In the genomic region with DNA sequence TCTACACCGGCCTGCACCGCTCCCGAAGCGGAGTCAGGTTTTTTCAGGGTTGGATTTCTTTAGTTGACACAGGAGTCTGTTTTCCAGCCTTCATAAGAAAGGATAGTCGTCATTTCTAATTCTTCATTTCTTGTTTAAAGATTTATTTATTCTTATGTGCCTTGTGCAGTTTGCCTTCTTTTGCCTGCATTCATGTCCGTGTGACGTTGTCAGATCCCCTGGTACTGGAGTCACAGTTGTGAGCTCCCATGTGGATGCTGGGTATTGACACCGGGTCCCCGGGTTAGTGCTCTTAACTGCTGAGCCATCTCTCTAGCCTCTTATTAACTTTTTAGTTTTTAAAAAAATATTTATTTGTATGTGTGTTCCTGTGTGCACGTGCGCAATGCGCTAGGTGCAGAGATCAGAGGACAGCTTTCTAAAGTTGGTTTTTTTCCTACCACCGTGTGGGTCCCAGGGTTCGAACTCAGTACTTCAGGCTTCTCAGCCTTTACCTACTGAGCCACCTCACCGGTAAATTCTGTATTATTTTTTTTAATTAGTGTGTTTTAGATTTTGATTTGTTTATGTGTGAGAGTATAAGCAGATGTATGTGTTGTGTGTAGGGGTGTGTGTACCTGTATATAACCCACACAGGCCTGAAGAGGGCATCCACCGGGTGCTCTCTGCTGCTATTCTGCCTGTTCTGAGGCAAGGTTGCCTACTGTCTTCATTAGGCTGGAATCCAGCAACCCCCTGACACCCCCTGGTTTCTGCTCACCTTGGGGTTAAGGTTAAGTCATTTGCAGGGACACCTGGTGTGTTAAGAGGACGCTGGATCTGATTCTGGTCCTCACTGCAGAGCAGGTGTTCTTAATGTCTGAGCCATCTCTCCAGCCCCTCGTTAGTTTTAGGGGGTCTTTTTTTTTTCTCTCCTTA, we compare ENCODE assay signal across 8 mouse cellular contexts. TPM values are rescaled to one million over a fixed set of nuclear protein-coding genes. Genes with fewer than 3 reads are reported as not detected.
A peak's percentile ranks its signal among the peaks of the same experiment; 100 is the strongest.
DNase-seq lines count a peak whose midpoint lies in the region; ATAC-seq and TF ChIP-seq lines count a peak whose summit lies in the region.

No protein-coding gene starts in this region.

- peak overlapping the region; percentile 96 for H3K4me3 ChIP-seq in cerebellum, adult 2 months (replicated peaks; ENCODE audit: insufficient read depth, low read depth, low read length)
- peak overlapping the region; percentile 90 for H3K4me3 ChIP-seq in spleen, adult 2 months (ENCODE audit: extremely low read depth, insufficient read depth, insufficient read length)
- peak overlapping the region; percentile 77 for H3K4me3 ChIP-seq in intestine, postnatal 0 days (ENCODE audit: low read depth, low read length)

- H3K4me1 ChIP-seq in cerebellum, adult 2 months (ENCODE audit: control insufficient read depth, insufficient read depth, low read length), result peaks cover 26% of the 10 kb centered on the region
- peaks cover 18% of the 10 kb centered on the region; the same call in 1 of the 2 replicates for H3K4me1 ChIP-seq in spleen, adult 2 months (ENCODE audit: control insufficient read depth, insufficient read depth, insufficient read length)
- no peaks in the 10 kb centered on the region for H3K4me1 ChIP-seq in intestine, postnatal 0 days (replicated peaks; ENCODE audit: control insufficient read depth, insufficient read depth, low read length)

- DNase-seq in cerebellum, adult 2 months, result peak; percentile 20 to 48
- no peak for DNase-seq in cerebellum, postnatal 4 days (ENCODE audit: low spot score in 2 of 2)
- DNase-seq in spleen, adult 2 months (ENCODE audit: low read depth in 1 of 2, low spot score in 2 of 2), result no peak
- no peak for DNase-seq in spleen, postnatal 4 days (ENCODE audit: low spot score in 2 of 2)
- DNase-seq in splenic B cell, adult 2 months (ENCODE audit: low read depth, low spot score), result peak; percentile 21
- DNase-seq in left cerebral cortex, postnatal 14 days (ENCODE audit: low spot score in 2 of 2), result no peak
- no peak for DNase-seq in kidney, postnatal 14 days

- no peaks in the 10 kb centered on the region for H3K27me3 ChIP-seq in cerebellum, adult 2 months (ENCODE audit: control insufficient read depth, insufficient read depth, low read length)
- no peaks in the 10 kb centered on the region for H3K27me3 ChIP-seq in spleen, adult 2 months (ENCODE audit: control insufficient read depth, insufficient read depth, low read length)
- H3K27me3 ChIP-seq in intestine, postnatal 0 days (replicated peaks; ENCODE audit: control insufficient read depth, insufficient read depth, low read length), result no peaks in the 10 kb centered on the region
- 0 out of 2 replicates have a peak, but pooled peaks cover 2% of the 10 kb centered on the region for H3K27me3 ChIP-seq in splenic B cell, adult 2 months (ENCODE audit: control insufficient read depth, insufficient read depth, low read length, poor library complexity, severe bottlenecking)

- intact Hi-C loops in left cerebral cortex, postnatal 14 days (cut with DNase I), result no loop called here

- no peaks in the 10 kb centered on the region for H3K9me3 ChIP-seq in intestine, postnatal 0 days (ENCODE audit: control insufficient read depth)

- H3K4me2 ChIP-seq in intestine, postnatal 0 days (replicated peaks; ENCODE audit: low read depth), result peak overlapping the region; percentile 75

- WGBS in cerebellum, adult 2 months, result 15% methylated on average over 18 of the region's 18 CpGs
- 30% methylated on average over 18 of the region's 18 CpGs for WGBS in spleen, adult 2 months
- WGBS in intestine, postnatal 0 days, result 26% methylated on average over 18 of the region's 18 CpGs

- peak overlapping the region; percentile 67 for H3K9ac ChIP-seq in intestine, postnatal 0 days (ENCODE audit: low read depth, low read length)

- peak overlapping the region; percentile 94 for H3K27ac ChIP-seq in cerebellum, adult 2 months (ENCODE audit: insufficient read depth, low read length)
- H3K27ac ChIP-seq in spleen, adult 2 months (ENCODE audit: insufficient read depth, low read length), result peak overlapping the region; percentile 85
- peak overlapping the region; percentile 69; the same call in 1 of the 2 replicates for H3K27ac ChIP-seq in intestine, postnatal 0 days (ENCODE audit: low read depth, low read length)

- no peaks in the 10 kb centered on the region for H3K36me3 ChIP-seq in spleen, adult 2 months (ENCODE audit: control insufficient read depth, insufficient read depth, low read length)
- H3K36me3 ChIP-seq in intestine, postnatal 0 days (ENCODE audit: control insufficient read depth, insufficient read depth), result no peaks in the 10 kb centered on the region; the same call in 1 of the 2 replicates
- H3K36me3 ChIP-seq in splenic B cell, adult 2 months (ENCODE audit: control insufficient read depth, insufficient read depth, low read length, poor library complexity, severe bottlenecking), result no peaks in the 10 kb centered on the region

- TF ChIP-seq CTCF in cerebellum, adult 2 months (IDR thresholded peaks at IDR 0.05; ENCODE audit: borderline replicate concordance, insufficient read depth, low read depth, low read length), result no peak
- no peak for TF ChIP-seq CTCF in spleen, adult 2 months (IDR thresholded peaks at IDR 0.05; ENCODE audit: extremely low read depth, insufficient read depth, insufficient read length, insufficient replicate concordance)
- TF ChIP-seq CTCF in intestine, postnatal 0 days (IDR thresholded peaks at IDR 0.05; ENCODE audit: low read depth), result peak; percentile 23; the same call in 1 of the 2 replicates

- ATAC-seq in intestine, postnatal 0 days, result no peak

- TF ChIP-seq POLR2A in cerebellum, adult 2 months (IDR thresholded peaks at IDR 0.05; ENCODE audit: borderline replicate concordance, insufficient read depth, low read length), result no peak
- TF ChIP-seq POLR2A in spleen, adult 2 months (IDR thresholded peaks at IDR 0.05; ENCODE audit: low read depth, low read length), result no peak

RNA-seq across cellular contexts. Expression of gene Tecpr1, which starts 0.7 kb away (rescaled TPM):
- 164 and 182 TPM in 2 replicates for polyA plus RNA-seq in cerebellum, adult 2 months (2012; rRNA removed)
- 71.1 and 73.9 TPM in 2 replicates for polyA plus RNA-seq in spleen, adult 2 months (2012; rRNA removed)
- polyA plus RNA-seq in intestine, postnatal 0 days (2015; fragmentation: Nextera tagmentation; extraction: Ambion mirVana), result 10.7 and 12.5 TPM in 2 replicates
- total RNA-seq in left cerebral cortex, postnatal 14 days (2021), result 10 to 100 TPM; 84.8 to 90.0 TPM

RNA-seq across cellular contexts. Expression of gene Bri3, which starts 20.1 kb away (rescaled TPM):
- polyA plus RNA-seq in cerebellum, adult 2 months (2012; rRNA removed), result 70.5 and 72.5 TPM in 2 replicates
- 50.2 and 60.3 TPM in 2 replicates for polyA plus RNA-seq in spleen, adult 2 months (2012; rRNA removed)
- 313 and 341 TPM in 2 replicates for polyA plus RNA-seq in intestine, postnatal 0 days (2015; fragmentation: Nextera tagmentation; extraction: Ambion mirVana)
- total RNA-seq in left cerebral cortex, postnatal 14 days (2021), result 10 to 100 TPM; 62.1 to 75.0 TPM

RNA-seq across cellular contexts. Expression of gene Bhlha15, which starts 34.1 kb away (rescaled TPM):
- polyA plus RNA-seq in cerebellum, adult 2 months (2012; rRNA removed), result 0.14 and 0.15 TPM in 2 replicates
- polyA plus RNA-seq in spleen, adult 2 months (2012; rRNA removed), result 6.1 and 7.6 TPM in 2 replicates
- 0.13 and 0.16 TPM in 2 replicates for polyA plus RNA-seq in intestine, postnatal 0 days (2015; fragmentation: Nextera tagmentation; extraction: Ambion mirVana)
- under 1 TPM; 0.36 to 0.42 TPM for total RNA-seq in left cerebral cortex, postnatal 14 days (2021)

Comparison
In these comparisons a context has a peak if more than half of its experiments do, and no peak if none do; other contexts are left out.
1. DNase-seq: peak in cerebellum, adult 2 months (2 of 2) and splenic B cell, adult 2 months (single experiment); none in cerebellum, postnatal 4 days (0 of 2), spleen, adult 2 months (0 of 2), spleen, postnatal 4 days (0 of 2), left cerebral cortex, postnatal 14 days (0 of 2) and kidney, postnatal 14 days (single experiment).
2. Peak in every context shown above with its lines, with median percentiles within 50 percentile points of each other: H3K27ac ChIP-seq and H3K4me3 ChIP-seq.